Mouse (Mus musculus): ENCODE results near the gene Minos1. TPM values are rescaled to one million over a fixed set of nuclear protein-coding genes. Genes with fewer than 3 reads are reported as not detected.

Gene Minos1
- 414 and 419 TPM in 2 replicates for polyA plus RNA-seq (2015; fragmentation: Nextera tagmentation; extraction: Ambion mirVana)

DNA sequence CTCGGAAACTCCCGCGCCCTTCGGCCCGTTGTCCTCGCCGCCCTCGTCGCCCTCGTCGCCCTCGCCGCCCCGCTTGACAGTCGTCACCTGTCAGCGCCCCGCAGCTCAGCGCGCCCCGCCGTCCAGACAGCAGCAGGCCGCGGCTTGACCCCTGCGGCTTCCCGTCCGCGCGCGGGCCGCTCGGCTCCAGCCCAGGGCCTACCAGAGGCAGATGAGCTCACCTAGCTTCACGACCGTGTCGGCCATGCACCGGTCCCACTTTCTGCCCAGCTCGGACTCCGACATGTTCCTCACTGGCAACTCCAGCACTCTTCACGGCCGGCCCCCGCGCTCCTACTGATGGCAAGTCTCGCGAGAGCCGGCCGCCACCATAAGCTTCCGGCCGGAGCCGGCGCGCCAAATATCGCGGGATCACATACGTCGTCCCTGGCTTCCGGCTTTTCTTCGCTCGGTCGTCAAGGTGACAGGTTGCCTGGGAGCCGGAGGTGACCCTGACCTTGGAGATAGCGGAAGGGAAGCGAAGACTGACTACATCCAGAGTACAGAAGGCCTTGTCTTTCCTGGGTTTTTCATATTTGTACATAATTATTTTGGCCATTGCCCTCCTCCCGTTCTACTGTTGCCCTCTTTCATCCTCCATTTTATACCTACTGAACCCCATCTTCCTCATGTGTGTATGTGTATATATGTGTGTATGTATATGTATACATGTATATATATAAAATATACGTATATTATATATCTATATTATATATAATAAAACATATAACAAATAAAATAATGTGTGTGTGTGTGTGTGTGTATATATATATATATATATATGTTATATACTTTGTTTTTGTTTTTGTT is at the start of gene Minos1:
TSS of gene Minos1 (minus strand) at position 413 of the 849 bp plus-strand sequence.
- under 1% methylated on average over 63 of the region's 63 CpGs for WGBS
- H3K4me3 ChIP-seq (replicated peaks) = peak within 1 kb of the TSS; percentile 83
- no peaks in the 10 kb centered on the region for H3K9me3 ChIP-seq
- peak; percentile 98 for ATAC-seq
- peak within 1 kb of the TSS; percentile 97 for H3K4me2 ChIP-seq (replicated peaks)
- 0 out of 2 replicates have a peak, but pooled peaks cover 4% of the 10 kb centered on the region for H3K36me3 ChIP-seq
- H3K9ac ChIP-seq (replicated peaks) = peak within 1 kb of the TSS; percentile 94
- H3K4me1 ChIP-seq (replicated peaks) = peaks cover 26% of the 10 kb centered on the region
- no peaks in the 10 kb centered on the region for H3K27me3 ChIP-seq
- H3K27ac ChIP-seq = peak within 1 kb of the TSS; percentile 87

DNA sequence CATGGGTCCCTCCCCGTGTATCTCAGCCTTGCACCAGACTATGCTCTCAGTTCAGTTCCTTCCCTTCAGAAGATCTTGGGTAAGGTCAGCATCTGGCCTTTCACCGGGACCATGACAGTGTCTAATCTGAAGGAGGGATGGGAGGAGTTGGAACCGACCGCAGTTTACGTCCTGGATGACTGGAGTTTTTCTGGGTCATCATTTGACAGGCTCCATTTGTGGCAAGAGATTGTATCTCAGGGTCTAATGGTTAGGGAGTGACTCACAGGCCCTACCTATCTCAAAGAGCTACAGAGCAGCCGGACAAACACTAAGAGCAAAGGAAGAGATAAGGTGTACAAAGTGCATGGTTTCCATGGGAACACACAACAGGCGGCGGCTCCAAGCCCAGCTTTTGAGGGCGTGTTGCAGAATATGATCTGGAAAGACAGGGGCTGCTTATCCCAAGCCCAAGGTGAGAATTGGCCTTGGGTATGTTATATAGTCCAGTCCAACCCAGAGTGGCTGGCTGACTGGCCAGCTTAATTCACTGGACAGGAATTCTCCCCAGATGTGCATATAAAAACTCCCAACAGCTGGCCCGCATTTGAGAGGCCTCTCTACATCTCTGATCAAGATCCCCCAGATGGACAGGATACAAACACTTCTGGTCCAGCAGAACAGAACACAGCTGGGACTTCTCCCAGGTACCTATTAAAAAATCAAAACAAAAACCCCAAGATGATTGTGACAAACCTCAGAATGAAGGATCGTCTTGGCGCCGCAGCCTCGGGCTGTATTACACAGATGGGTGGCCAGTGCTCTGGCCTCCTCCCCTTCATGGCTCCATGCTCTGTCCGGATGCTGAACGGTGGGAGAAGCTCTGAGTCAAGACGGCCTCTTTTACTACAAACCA is 49.1 kb upstream of the Minos1 start:
- H3K36me3 ChIP-seq = no peaks in the 10 kb centered on the region
- no peaks in the 10 kb centered on the region for H3K27me3 ChIP-seq
- ATAC-seq = no peak
- no peak overlapping the region for H3K4me2 ChIP-seq (replicated peaks)
- H3K4me3 ChIP-seq (replicated peaks) = no peak overlapping the region
- 0 out of 2 replicates have a peak, but pooled peaks cover 3% of the 10 kb centered on the region for H3K9me3 ChIP-seq
- 0 out of 2 replicates have a peak, but pooled peaks cover 4% of the 10 kb centered on the region for H3K4me1 ChIP-seq (replicated peaks)
- H3K27ac ChIP-seq = no peak overlapping the region
- no peak overlapping the region for H3K9ac ChIP-seq (replicated peaks)
- WGBS = 91% methylated on average over 17 of the region's 17 CpGs

DNA sequence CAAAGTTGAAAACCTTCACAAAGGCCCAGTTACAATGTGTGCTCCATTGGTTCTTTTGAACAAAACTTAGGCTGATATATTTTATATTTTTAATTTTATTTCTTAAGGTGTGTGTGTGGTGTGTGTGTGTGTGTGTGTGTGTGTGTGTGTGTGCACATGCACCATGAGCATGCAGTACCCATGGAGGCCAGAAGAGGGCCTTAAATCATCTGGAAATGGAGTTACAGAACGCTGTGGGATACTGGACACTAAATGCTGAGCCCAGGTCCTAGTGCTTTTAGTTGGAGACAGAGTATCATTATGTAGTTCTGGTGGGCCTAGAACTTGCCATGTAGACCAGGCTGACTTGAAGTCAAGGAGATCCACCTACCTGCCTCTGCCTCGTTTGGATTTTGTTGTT is 48.3 kb upstream of the Minos1 start:
- Histone ChIP-seq H3K27ac (no peak overlapping the region), H3K4me3 (replicated peaks) (no peak overlapping the region), H3K4me2 (replicated peaks) (no peak overlapping the region), H3K36me3 (no peaks in the 10 kb centered on the region), H3K9me3 (0 out of 2 replicates have a peak, but pooled peaks cover 3% of the 10 kb centered on the region), H3K4me1 (replicated peaks) (0 out of 2 replicates have a peak, but pooled peaks cover 4% of the 10 kb centered on the region), H3K9ac (replicated peaks) (no peak overlapping the region), H3K27me3 (no peaks in the 10 kb centered on the region)
- ATAC-seq = no peak
- 77% methylated on average over 2 of the region's 2 CpGs for WGBS

DNA sequence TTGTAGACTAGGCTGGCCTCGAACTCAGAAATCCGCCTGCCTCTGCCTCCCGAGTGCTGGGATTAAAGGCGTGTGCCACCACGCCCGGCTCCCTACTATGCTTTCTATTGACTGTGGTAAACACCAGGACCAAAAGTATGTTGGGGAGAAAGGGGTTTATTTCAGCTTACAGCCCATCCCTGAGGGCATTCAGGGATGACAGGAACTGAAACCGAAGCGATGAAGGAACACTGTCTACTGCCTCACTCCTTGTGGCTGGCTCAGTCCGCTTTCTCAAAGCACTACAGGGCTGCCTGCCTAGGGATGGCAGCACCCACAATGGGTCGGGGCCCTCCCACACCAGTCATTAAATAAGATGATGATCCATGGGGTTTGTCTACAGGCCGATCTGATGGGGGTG is 47.5 kb upstream of the Minos1 start:
- no peak overlapping the region for H3K4me2 ChIP-seq (replicated peaks)
- H3K9ac ChIP-seq (replicated peaks) = no peak overlapping the region
- H3K4me3 ChIP-seq (replicated peaks) = no peak overlapping the region
- 0 out of 2 replicates have a peak, but pooled peaks cover 3% of the 10 kb centered on the region for H3K9me3 ChIP-seq
- H3K27ac ChIP-seq = no peak overlapping the region
- no peak for ATAC-seq
- no peaks in the 10 kb centered on the region for H3K27me3 ChIP-seq
- H3K36me3 ChIP-seq = no peaks in the 10 kb centered on the region
- H3K4me1 ChIP-seq (replicated peaks) = 0 out of 2 replicates have a peak, but pooled peaks cover 4% of the 10 kb centered on the region
- WGBS = 95% methylated on average over 11 of the region's 11 CpGs

DNA sequence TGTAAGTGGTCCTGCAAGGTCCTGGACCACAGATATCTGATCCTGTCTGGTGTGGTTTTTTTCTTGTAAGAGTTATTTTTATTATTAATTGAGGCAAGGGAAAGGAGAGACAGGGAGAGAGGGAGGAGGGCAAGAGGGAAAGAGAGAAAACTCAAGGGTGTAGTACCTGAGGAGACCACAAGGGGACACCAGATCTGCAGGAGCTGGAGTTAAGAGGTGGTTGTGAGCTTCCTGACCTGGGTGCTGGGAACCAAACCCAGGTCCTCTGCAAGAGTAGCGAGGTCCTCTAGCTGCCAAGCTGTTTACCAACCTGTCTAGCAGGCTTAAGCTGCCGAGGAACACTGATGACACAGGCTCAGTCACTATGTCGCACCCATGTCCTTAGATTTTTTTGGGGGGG is 47.0 kb upstream of the Minos1 start:
- Histone ChIP-seq H3K4me3 (replicated peaks) (no peak overlapping the region), H3K4me2 (replicated peaks) (no peak overlapping the region), H3K27me3 (no peaks in the 10 kb centered on the region), H3K36me3 (no peaks in the 10 kb centered on the region), H3K27ac (no peak overlapping the region), H3K4me1 (replicated peaks) (0 out of 2 replicates have a peak, but pooled peaks cover 4% of the 10 kb centered on the region), H3K9ac (replicated peaks) (no peak overlapping the region), H3K9me3 (0 out of 2 replicates have a peak, but pooled peaks cover 3% of the 10 kb centered on the region)
- 95% methylated on average over 3 of the region's 3 CpGs for WGBS
- ATAC-seq = no peak

DNA sequence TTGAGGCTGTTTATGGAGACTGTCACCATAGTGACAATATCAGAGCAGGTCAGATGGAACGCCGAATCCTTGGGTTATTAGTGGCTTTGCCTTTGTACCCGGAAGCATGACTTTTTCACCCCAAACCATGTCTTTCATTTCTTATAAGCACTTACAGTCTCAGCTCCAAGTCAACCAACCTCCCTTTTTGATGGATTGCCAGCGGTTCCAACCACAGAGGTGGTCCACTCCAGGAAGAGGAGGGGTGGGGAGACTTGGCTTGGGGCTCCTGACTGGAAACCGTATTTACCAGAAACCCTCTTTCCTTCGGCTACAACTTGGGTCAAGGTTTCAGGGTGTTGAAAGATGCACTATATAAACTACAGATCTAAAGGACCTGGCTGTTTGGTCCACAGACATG is 45.1 kb upstream of the Minos1 start:
- no peak overlapping the region for H3K4me3 ChIP-seq (replicated peaks)
- H3K27ac ChIP-seq = no peak overlapping the region
- WGBS = 78% methylated on average over 6 of the region's 6 CpGs
- H3K4me2 ChIP-seq (replicated peaks) = no peak overlapping the region
- no peaks in the 10 kb centered on the region for H3K27me3 ChIP-seq
- 0 out of 2 replicates have a peak, but pooled peaks cover 4% of the 10 kb centered on the region for H3K4me1 ChIP-seq (replicated peaks)
- 0 out of 2 replicates have a peak, but pooled peaks cover 3% of the 10 kb centered on the region for H3K9me3 ChIP-seq
- H3K36me3 ChIP-seq = no peaks in the 10 kb centered on the region
- no peak for ATAC-seq
- H3K9ac ChIP-seq (replicated peaks) = no peak overlapping the region

DNA sequence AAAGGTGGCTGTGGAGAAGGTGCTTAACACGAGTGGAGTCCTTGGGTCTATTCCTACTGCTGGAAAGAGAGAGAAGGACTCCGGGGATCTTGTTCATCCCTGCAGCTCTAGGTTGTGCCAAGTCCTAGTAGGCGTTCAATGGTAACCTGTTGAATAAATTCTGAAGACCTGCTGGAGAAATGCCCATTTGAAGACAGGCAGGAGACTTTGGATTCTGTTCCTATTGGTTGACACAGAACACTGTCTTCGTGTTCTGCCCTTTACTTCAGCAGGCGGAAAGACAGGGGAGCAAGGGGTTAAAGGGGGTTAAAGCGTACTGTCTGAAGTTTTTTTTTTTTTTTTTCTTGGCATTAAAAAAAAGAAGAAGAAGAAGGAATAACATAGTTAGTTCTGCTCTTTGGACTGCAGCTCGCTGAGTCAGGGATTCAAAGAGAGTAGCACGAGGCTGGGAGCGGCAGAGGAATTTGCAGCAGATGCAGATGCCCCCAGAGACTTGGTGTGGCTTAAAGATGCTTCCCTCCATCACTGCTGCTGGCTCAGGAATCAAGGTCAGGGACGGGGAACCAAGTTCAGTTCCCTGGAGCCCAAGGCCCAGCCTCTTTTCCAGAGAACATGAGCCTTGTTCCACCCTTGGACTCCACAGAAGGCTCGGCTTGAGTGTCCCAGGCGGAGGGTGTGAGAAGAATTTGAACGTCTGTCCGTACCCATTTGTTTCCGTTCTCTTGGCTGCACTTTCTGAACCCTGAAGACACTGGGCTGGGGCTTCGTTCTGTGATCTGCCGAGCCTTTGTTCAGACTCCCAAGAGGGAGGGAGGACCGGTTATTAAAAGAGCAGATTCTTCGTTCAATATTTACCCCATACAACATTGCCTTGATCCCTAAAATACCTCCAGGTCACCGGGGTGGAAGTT is 44.4 kb upstream of the Minos1 start:
- ATAC-seq = no peak
- Histone ChIP-seq H3K27ac (no peak overlapping the region), H3K9ac (replicated peaks) (no peak overlapping the region), H3K27me3 (no peaks in the 10 kb centered on the region), H3K4me2 (replicated peaks) (no peak overlapping the region), H3K4me1 (replicated peaks) (0 out of 2 replicates have a peak, but pooled peaks cover 4% of the 10 kb centered on the region), H3K9me3 (0 out of 2 replicates have a peak, but pooled peaks cover 3% of the 10 kb centered on the region), H3K36me3 (no peaks in the 10 kb centered on the region), H3K4me3 (replicated peaks) (no peak overlapping the region)
- WGBS = 66% methylated on average over 20 of the region's 20 CpGs

DNA sequence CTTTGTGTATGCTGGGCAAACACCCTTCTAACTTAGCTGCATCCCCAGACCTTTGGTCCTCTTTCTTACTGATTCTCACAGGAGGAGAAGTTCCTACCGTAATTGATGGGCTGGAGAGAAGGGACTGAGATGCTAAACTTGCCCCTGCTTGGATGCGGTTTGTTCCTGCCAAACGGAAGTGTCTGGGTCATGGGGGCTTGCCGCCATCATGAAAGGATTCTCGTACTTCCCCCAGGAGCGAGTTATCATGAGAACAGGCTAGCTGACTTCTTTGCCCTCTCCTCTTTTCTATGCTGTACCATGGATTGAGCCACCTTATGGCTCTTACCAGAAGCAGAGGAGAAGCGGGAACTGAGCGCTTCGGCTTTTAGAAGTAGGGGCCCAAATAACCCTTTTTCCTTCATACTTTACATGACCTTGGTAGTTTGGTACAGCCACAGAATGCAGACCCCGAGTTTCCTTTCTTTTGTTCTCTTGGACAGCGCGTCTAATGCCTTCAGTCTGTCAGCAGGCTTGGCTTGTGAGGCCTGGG is 38.9 kb upstream of the Minos1 start:
- H3K9me3 ChIP-seq = no peaks in the 10 kb centered on the region
- WGBS = 56% methylated on average over 12 of the region's 12 CpGs
- H3K27ac ChIP-seq = no peak overlapping the region
- H3K9ac ChIP-seq (replicated peaks) = no peak overlapping the region
- no peaks in the 10 kb centered on the region for H3K36me3 ChIP-seq
- H3K4me3 ChIP-seq (replicated peaks) = no peak overlapping the region
- no peak for ATAC-seq
- no peaks in the 10 kb centered on the region for H3K4me1 ChIP-seq (replicated peaks)
- H3K4me2 ChIP-seq (replicated peaks) = no peak overlapping the region
- H3K27me3 ChIP-seq = no peaks in the 10 kb centered on the region

DNA sequence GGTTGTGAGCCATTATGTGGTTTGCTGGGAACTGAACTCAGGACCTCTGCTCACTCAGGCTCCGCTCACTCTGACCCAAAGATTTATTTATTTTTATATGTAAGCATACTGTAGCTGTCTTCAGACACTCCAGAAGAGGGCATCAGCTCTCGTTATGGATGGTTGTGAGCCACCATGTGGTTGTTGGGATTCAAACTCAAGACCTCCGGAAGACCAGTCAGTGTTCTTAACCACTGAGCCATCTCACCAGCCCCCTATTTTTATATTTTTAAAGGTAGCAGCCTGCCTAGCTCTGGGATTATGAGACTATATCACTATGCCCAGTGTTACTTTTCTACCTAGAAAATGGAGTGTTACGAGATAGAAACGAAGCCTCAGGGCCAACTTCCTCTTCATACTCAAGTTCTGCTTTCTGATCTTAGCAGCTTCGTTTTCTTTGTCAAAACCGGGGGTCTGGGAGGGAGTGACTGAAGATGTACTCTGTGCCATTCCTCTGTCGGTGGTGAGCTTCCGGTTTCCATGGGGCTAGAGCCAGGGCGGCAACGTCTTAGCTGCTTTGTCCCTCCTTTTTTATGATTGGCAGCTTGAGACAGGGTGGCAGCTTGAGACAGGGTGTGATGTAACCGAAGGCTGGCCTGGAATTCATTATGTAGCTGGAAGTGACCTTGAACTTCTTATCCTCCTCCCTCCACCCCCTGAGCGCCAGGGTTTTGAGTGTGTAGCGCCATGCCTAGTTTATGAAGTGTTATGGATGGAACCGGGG is 38.3 kb upstream of the Minos1 start:
- Histone ChIP-seq H3K27ac (no peak overlapping the region), H3K27me3 (no peaks in the 10 kb centered on the region), H3K4me2 (replicated peaks) (no peak overlapping the region), H3K4me1 (replicated peaks) (no peaks in the 10 kb centered on the region), H3K9me3 (no peaks in the 10 kb centered on the region), H3K9ac (replicated peaks) (no peak overlapping the region), H3K36me3 (no peaks in the 10 kb centered on the region), H3K4me3 (replicated peaks) (no peak overlapping the region)
- ATAC-seq = no peak
- 74% methylated on average over 15 of the region's 15 CpGs for WGBS

DNA sequence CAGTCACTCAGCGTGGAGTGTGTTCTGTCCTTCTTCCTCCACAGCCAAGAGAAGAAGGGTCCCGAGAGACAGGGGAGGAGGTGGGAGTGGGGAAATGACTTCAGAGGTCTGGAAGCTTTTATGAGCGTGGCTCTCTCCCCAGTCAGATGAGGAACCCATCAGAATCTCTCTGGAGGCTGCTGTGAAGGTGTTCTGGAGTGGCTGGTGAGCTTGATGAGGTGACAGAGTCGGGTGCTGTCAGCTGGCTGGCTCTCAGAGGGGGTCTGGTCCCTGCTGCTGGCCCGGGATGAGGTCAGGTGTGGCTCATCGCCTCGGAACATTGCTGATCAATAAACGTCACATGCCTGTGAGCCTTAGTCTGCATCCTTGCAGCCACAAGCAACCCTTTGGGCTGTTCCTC is 36.2 kb upstream of the Minos1 start:
- Histone ChIP-seq H3K4me3 (replicated peaks) (no peak overlapping the region), H3K4me1 (replicated peaks) (no peaks in the 10 kb centered on the region), H3K27ac (no peak overlapping the region), H3K9ac (replicated peaks) (no peak overlapping the region), H3K4me2 (replicated peaks) (no peak overlapping the region), H3K9me3 (no peaks in the 10 kb centered on the region), H3K27me3 (no peaks in the 10 kb centered on the region), H3K36me3 (no peaks in the 10 kb centered on the region)
- 81% methylated on average over 8 of the region's 8 CpGs for WGBS
- ATAC-seq = no peak
